Mouse (Mus musculus) neural tube, embryonic 15.5 days (tissue): ENCODE data around the gene Lyl1. TPM values are rescaled to one million over a fixed set of nuclear protein-coding genes. Genes with fewer than 3 reads are reported as not detected.

ENCODE experiments used
- ATAC-seq: fragments of 200-750 bp; cut with Nextera tagmentation; 2 replicates; pipeline ENCODE4 v1.8.0; 2017; ENCODE audit warnings: mild to moderate bottlenecking, moderate TSS enrichment, moderate library complexity; ENCODE audit not compliant: low FRiP score
- H3K27ac ChIP-seq: fragments of 300-500 bp; sonication (generic); replicated peaks from 2 replicates; pipeline ENCODE4 v1.5.1; 2015; ENCODE audit warnings: mild to moderate bottlenecking, inconsistent platforms
- H3K27me3 ChIP-seq: fragments of 300-500 bp; sonication (generic); replicated peaks from 2 replicates; pipeline ENCODE4 v1.6.1; 2015; ENCODE audit warnings: inconsistent platforms
- H3K36me3 ChIP-seq: fragments of 300-500 bp; sonication (generic); 2 replicates; pipeline ENCODE4 v1.6.1; 2015; ENCODE audit warnings: inconsistent platforms
- H3K4me1 ChIP-seq: fragments of 300-500 bp; sonication (generic); 2 replicates; pipeline ENCODE4 v1.6.1; 2015; ENCODE audit warnings: inconsistent platforms
- H3K4me2 ChIP-seq: fragments of 300-500 bp; sonication (generic); 2 replicates; pipeline ENCODE4 v1.6.1; 2015; ENCODE audit warnings: inconsistent platforms, mild to moderate bottlenecking, moderate library complexity
- H3K4me3 ChIP-seq: fragments of 300-500 bp; sonication (generic); replicated peaks from 2 replicates; pipeline ENCODE4 v1.5.1; 2015; ENCODE audit warnings: mild to moderate bottlenecking, inconsistent platforms
- H3K9ac ChIP-seq: fragments of 300-500 bp; sonication (generic); replicated peaks from 2 replicates; pipeline ENCODE4 v1.6.1; 2015; ENCODE audit warnings: mild to moderate bottlenecking, inconsistent platforms
- H3K9me3 ChIP-seq: fragments of 300-500 bp; sonication (generic); replicated peaks from 2 replicates; pipeline ENCODE4 v1.6.1; 2016; ENCODE audit warnings: inconsistent platforms
- WGBS: fragments of 180-500 bp; shearing (Covaris S2); methylation state at CpG from one replicate; pipeline ENCODE4 v1.1.7; 2015; ENCODE audit warnings: mixed read lengths; 5-methylcytosine and 5-hydroxymethylcytosine counted together
- polyA plus RNA-seq: library from polyadenylated mRNA; unstranded; fragments of >200 nt; fragmentation: Nextera tagmentation; extraction: Ambion mirVana; gene quantifications from 2 replicates; pipeline ENCODE4 v1.2.1, GENCODE M21; 2015

Gene Lyl1
- polyA plus RNA-seq, 1 experiment from 2014 or later: 3.1 TPM

DNA sequence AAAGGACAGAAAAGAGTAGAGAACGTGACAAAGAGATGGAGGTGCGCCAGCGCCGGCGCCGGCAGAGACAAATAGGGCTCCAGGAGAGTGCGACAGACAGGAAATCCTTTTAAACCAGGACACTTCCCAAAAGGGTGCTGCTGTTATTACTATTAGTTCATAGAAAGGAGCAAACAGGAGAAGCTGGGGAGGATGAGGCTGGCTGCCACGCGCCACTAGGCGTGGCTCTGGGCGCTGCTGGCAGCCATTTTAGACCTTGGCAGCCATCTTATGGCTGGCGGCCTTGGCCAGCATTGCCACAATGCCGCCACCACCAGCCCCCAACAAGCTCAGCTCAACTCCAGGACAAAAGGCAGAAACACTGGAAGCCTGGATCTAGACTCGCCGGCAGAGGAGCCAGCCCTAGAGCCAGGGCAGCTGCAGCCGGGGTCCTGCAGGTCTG, 28.7 kb downstream of the Lyl1 start:
- Histone ChIP-seq H3K4me3 (no peak overlapping the region), H3K4me1 (peaks cover 83% of the 10 kb centered on the region), H3K27ac (peak overlapping the region; percentile 80), H3K27me3 (peaks cover 4% of the 10 kb centered on the region), H3K9ac (no peak overlapping the region), H3K9me3 (no peaks in the 10 kb centered on the region), H3K36me3 (no peaks in the 10 kb centered on the region), H3K4me2 (no peak overlapping the region)
- 81% methylated on average over 16 of the region's 16 CpGs for WGBS
- no peak for ATAC-seq

DNA sequence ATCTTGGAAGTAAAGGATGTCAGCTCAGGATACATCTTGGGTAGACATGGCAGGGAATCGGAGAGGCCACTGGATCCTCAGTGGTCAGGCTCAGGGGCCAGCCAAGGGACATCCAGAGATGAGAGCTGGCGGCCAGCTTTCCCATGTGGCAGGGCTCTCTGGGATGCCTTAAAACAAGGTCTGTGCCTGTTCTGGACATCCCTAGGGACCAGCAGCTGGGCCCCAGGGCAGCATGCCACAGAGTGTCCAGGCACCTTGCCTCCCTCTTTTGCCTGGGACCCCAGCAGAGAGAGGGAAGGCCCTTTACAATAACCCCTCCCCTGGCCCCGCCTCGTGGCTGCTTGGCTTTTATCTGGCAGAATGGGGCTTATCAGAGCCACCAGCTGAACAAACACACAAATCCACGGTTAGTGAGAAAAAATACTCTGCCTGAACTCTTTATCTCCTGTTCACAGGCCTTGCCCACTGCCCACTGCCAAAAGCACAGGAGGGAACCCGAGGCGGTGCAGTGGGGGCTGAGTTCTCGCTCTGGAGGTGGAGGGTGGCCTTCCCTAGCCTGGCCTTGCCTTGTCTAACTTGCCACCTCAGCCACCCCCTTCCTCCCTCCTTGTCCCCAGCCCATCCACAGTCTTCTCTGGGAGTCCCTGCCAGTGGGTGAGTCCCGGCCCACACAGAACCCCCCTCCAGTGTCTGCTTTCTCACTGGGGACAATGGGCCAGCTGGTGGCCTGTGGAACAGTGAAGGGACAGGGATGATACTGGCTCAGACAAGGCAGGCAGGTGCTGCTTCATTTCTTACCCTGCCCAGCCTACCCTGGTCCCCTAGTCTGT, 29.5 kb downstream of the Lyl1 start:
- Histone ChIP-seq H3K36me3 (no peaks in the 10 kb centered on the region), H3K27me3 (peaks cover 6% of the 10 kb centered on the region), H3K4me1 (peaks cover 83% of the 10 kb centered on the region), H3K9ac (no peak overlapping the region), H3K27ac (peak overlapping the region; percentile 80), H3K9me3 (no peaks in the 10 kb centered on the region), H3K4me3 (no peak overlapping the region), H3K4me2 (peak overlapping the region; percentile 1; the same call in 1 of the 2 replicates)
- 37% methylated on average over 9 of the region's 9 CpGs for WGBS
- no peak for ATAC-seq

DNA sequence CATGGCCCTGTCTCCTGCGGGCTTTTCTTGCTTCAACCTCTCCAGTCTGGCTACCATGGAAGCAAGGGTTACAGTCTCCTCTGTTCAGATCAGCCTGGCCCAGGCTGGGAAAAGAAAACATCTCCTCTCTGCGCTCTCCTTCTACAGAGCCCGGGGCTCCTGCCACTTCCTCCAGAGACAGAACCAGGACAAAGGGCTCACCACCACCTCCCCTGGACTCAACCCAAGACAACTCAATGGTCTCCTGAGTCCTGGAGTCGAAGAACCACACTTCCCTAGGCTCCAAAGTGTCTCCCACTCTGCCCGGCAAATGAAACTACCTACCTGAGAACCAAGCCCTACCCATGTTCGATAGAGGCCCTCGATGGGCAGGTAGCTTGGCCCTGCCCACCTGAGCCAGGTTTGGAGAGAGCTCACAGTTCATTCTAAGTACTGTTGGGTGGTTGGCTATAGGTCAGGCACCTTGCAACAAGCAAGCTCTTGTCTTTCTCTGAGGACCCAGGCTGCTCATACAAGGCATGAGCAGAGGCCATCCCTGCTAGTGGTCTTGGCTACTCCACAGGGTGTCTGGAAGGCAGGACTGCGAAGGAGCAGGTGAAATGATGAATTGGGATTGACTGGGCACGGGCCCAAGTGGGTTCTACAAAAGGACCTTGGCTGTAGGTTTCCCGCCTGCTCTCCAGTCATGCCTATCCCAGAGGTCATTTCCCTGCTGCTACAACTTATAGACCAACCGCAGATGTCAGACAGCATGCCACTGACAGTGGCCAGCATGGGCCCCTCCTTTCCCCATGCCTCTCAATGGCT, 30.3 kb downstream of the Lyl1 start:
- H3K4me2 ChIP-seq: no peak overlapping the region

GRCm38 (mm10) chr8:84732545-84732944, 31.3 kb downstream of the Lyl1 start:
- no peak overlapping the region for H3K4me3 ChIP-seq
- peaks cover 22% of the 10 kb centered on the region for H3K27me3 ChIP-seq
- H3K4me2 ChIP-seq: no peak overlapping the region
- no peak overlapping the region for H3K9ac ChIP-seq
- WGBS: 51% methylated on average over 5 of the region's 5 CpGs
- peak overlapping the region; percentile 80 for H3K27ac ChIP-seq
- no peaks in the 10 kb centered on the region for H3K9me3 ChIP-seq
- peaks cover 92% of the 10 kb centered on the region for H3K4me1 ChIP-seq
- H3K36me3 ChIP-seq: no peaks in the 10 kb centered on the region
- ATAC-seq: no peak

More for the DNA sequence above, 30.3 kb downstream of the Lyl1 start:
- Histone ChIP-seq H3K9me3 (no peaks in the 10 kb centered on the region), H3K27ac (peak overlapping the region; percentile 80), H3K36me3 (no peaks in the 10 kb centered on the region), H3K4me3 (no peak overlapping the region), H3K27me3 (peaks cover 14% of the 10 kb centered on the region), H3K4me1 (peaks cover 84% of the 10 kb centered on the region), H3K9ac (no peak overlapping the region)
- WGBS: 62% methylated on average over 11 of the region's 11 CpGs
- ATAC-seq: no peak

DNA sequence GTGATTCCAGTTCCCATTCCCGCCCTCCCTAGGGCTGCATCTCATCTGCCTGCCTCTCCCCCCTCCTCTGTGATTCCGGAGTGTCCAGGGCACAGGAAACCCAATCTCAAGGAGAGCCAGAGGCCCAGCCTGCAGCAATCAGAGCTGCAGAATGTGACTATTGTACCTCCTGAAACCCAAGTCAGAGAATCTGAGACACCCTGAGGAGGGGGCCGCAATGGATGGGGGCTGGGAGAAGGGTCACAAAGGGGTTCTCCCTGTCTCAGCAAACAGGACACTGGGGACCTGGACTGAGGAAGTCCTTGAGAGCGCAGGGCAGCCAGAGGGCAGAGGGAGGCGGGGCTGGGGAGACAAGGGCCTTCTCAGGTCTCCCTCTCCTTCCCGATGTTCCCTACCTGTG, 31.7 kb downstream of the Lyl1 start:
- Histone ChIP-seq H3K4me3 (no peak overlapping the region), H3K9ac (no peak overlapping the region), H3K27ac (peak overlapping the region; percentile 80), H3K9me3 (no peaks in the 10 kb centered on the region), H3K4me2 (peak overlapping the region; percentile 6; the same call in 1 of the 2 replicates), H3K36me3 (no peaks in the 10 kb centered on the region), H3K4me1 (peaks cover 95% of the 10 kb centered on the region), H3K27me3 (peaks cover 26% of the 10 kb centered on the region)
- ATAC-seq: no peak
- WGBS: 45% methylated on average over 6 of the region's 6 CpGs

- Histone ChIP-seq H3K4me2 (no peak overlapping the region), H3K27ac (0 out of 2 replicates have a peak overlapping the region, but pooled peaks have one; percentile 2), H3K9me3 (no peaks in the 10 kb centered on the region), H3K9ac (no peak overlapping the region), H3K27me3 (peaks cover 35% of the 10 kb centered on the region), H3K4me1 (peaks cover 95% of the 10 kb centered on the region), H3K4me3 (no peak overlapping the region), H3K36me3 (no peaks in the 10 kb centered on the region)
- WGBS: 95% methylated on average over 6 of the region's 6 CpGs
- no peak for ATAC-seq
These were observed 32.7 kb downstream of the Lyl1 start for GRCm38 (mm10) chr8:84733959-84734358.

DNA sequence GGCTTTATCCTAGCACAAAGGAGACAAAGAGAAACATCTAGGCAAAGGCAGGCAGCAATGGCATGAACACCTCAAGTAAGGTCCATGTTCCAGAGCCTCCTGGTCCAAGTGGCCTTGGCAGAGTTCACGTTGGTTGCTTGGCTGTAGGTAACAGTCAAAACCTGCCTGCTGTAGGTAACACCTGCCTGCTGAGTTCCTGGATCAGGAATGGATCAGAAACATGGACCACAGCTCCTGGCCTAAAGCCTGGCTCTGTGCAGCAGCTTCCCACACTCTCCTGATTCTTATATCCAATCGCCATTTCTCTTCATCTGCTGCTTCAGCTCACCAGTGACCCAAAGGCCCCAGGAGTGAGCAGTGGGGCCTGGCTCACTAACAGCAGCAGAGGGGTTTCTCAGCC, 33.4 kb downstream of the Lyl1 start:
- no peak overlapping the region; the same call in 1 of the 2 replicates for H3K9ac ChIP-seq
- H3K36me3 ChIP-seq: no peaks in the 10 kb centered on the region
- H3K27ac ChIP-seq: 0 out of 2 replicates have a peak overlapping the region, but pooled peaks have one; percentile 2
- WGBS: 89% methylated on average over 2 of the region's 2 CpGs
- peaks cover 93% of the 10 kb centered on the region for H3K4me1 ChIP-seq
- no peak overlapping the region for H3K4me2 ChIP-seq
- ATAC-seq: no peak
- no peak overlapping the region for H3K4me3 ChIP-seq
- no peaks in the 10 kb centered on the region for H3K9me3 ChIP-seq
- peaks cover 42% of the 10 kb centered on the region for H3K27me3 ChIP-seq

- peaks cover 50% of the 10 kb centered on the region for H3K27me3 ChIP-seq
- WGBS: 46% methylated on average over 2 of the region's 2 CpGs
- no peak overlapping the region for H3K4me2 ChIP-seq
- H3K4me3 ChIP-seq: no peak overlapping the region
- ATAC-seq: no peak
- H3K36me3 ChIP-seq: no peaks in the 10 kb centered on the region
- H3K27ac ChIP-seq: no peak overlapping the region
- H3K9me3 ChIP-seq: no peaks in the 10 kb centered on the region
- no peak overlapping the region for H3K9ac ChIP-seq
- peaks cover 94% of the 10 kb centered on the region for H3K4me1 ChIP-seq
These were observed 34.3 kb downstream of the Lyl1 start for GRCm38 (mm10) chr8:84735597-84735996.

DNA sequence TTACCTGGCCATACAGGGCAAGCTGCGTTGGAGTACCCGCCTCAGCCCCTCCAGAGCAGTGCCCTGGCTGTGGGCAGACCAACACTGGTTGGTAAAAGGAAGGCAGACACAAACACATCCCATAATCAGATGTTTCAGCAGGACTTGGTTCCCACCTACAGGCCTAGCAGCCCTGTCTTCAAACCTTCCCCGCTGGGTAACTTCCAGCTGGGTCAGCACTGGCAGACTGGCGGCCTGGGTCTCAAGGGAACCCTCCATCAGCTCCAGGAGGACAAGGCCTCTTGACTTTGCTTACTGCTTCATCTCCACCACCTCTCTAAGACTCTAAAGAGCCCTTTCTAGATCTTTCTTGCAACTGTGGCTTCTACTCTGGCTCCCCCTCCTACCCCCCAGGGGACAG, 35.3 kb downstream of the Lyl1 start:
- Histone ChIP-seq H3K9me3 (no peaks in the 10 kb centered on the region), H3K27ac (0 out of 2 replicates have a peak overlapping the region, but pooled peaks have one; percentile 5), H3K9ac (no peak overlapping the region), H3K4me2 (no peak overlapping the region), H3K27me3 (peaks cover 60% of the 10 kb centered on the region), H3K4me1 (peaks cover 94% of the 10 kb centered on the region), H3K4me3 (no peak overlapping the region), H3K36me3 (no peaks in the 10 kb centered on the region)
- no peak for ATAC-seq
- 78% methylated on average over 4 of the region's 4 CpGs for WGBS

- Histone ChIP-seq H3K4me1 (peaks cover 94% of the 10 kb centered on the region), H3K27me3 (peaks cover 70% of the 10 kb centered on the region), H3K9ac (0 out of 2 replicates have a peak overlapping the region, but pooled peaks have one; percentile 23), H3K27ac (no peak overlapping the region; the same call in 1 of the 2 replicates), H3K4me3 (0 out of 2 replicates have a peak overlapping the region, but pooled peaks have one; percentile 15), H3K9me3 (no peaks in the 10 kb centered on the region), H3K36me3 (no peaks in the 10 kb centered on the region), H3K4me2 (peak overlapping the region; percentile 48)
- peak; percentile 18; the same call in 1 of the 2 replicates for ATAC-seq
- WGBS: 1% methylated on average over 16 of the region's 16 CpGs
These were observed 36.4 kb downstream of the Lyl1 start for GRCm38 (mm10) chr8:84737608-84738007.

- Histone ChIP-seq H3K4me3 (no peak overlapping the region), H3K4me2 (0 out of 2 replicates have a peak overlapping the region, but pooled peaks have one; percentile 48), H3K36me3 (no peaks in the 10 kb centered on the region), H3K9me3 (no peaks in the 10 kb centered on the region), H3K4me1 (peaks cover 94% of the 10 kb centered on the region), H3K27me3 (peaks cover 73% of the 10 kb centered on the region), H3K9ac (peak overlapping the region; percentile 23; the same call in 1 of the 2 replicates), H3K27ac (peak overlapping the region; percentile 56)
- WGBS: 10% methylated on average over 10 of the region's 10 CpGs
- no peak for ATAC-seq
These were observed 37.0 kb downstream of the Lyl1 start for GRCm38 (mm10) chr8:84738266-84738665.
